26 mouse cellular contexts compared by ENCODE assay signal in genomic region chr11:88926566-88926965, GRCm38 (mm10). TPM values are rescaled to one million over a fixed set of nuclear protein-coding genes. Genes with fewer than 3 reads are reported as not detected.
DNase-seq lines count a peak whose midpoint lies in the region; ATAC-seq lines count a peak whose summit lies in the region.
"Had no signal": no experiment of that assay in that cellular context is flagged by ENCODE, and none has a peak within 500 bp of the region (broad histone marks: within the 10 kb centered on the region; RNA-seq: fewer than 3 reads in every experiment).

No protein-coding gene starts in this region.

- H3K9me3 ChIP-seq in kidney, embryonic 15.5 days (replicated peaks): no peaks in the 10 kb centered on the region
- H3K9me3 ChIP-seq: forebrain, embryonic 10.5 days; forebrain, embryonic 13.5 days; hindbrain, embryonic 13.5 days had no signal

- no peaks in the 10 kb centered on the region for H3K27me3 ChIP-seq in kidney, embryonic 15.5 days
- H3K27me3 ChIP-seq: forebrain, embryonic 13.5 days; hindbrain, embryonic 13.5 days had no signal

- WGBS in kidney, embryonic 15.5 days: 63% methylated on average over 5 of the region's 5 CpGs

- peaks cover 82% of the 10 kb centered on the region for H3K36me3 ChIP-seq in kidney, embryonic 15.5 days

- peak; percentile 64 for DNase-seq in kidney, adult 11 months
- DNase-seq in kidney, adult 9 months: peak; percentile 70
- DNase-seq in kidney, adult 18-20 months: no peak
- DNase-seq in kidney, postnatal 10 days: peak; percentile 40
- DNase-seq in kidney, postnatal 36 days: peak; percentile 59 to 76
- DNase-seq in right cerebral cortex, postnatal 10 days (ENCODE audit: low spot score in 2 of 2): no peak
- DNase-seq: adrenal gland, adult 8-10 months; adrenal gland, postnatal 25 days; cerebellum, adult 18-20 months; cerebellum, adult 9-10 months; cerebellum, postnatal 14 days; gastrocnemius, adult 2 months; gastrocnemius, postnatal 14 days; heart, adult 11 months had no signal

- no peaks in the 10 kb centered on the region for H3K4me1 ChIP-seq in kidney, embryonic 15.5 days
- H3K4me1 ChIP-seq: forebrain, embryonic 10.5 days; forebrain, embryonic 13.5 days; hindbrain, embryonic 13.5 days had no signal

- H3K27ac ChIP-seq in kidney, embryonic 15.5 days: no peak overlapping the region
- H3K27ac ChIP-seq: forebrain, embryonic 10.5 days; forebrain, embryonic 13.5 days; gastrocnemius, adult 2 months; hindbrain, embryonic 13.5 days had no signal

- H3K4me2 ChIP-seq in kidney, embryonic 15.5 days: no peak overlapping the region
- H3K4me2 ChIP-seq: forebrain, embryonic 13.5 days; heart, embryonic 11.5 days; hindbrain, embryonic 13.5 days had no signal

- ATAC-seq in kidney, embryonic 15.5 days (replicated peaks; ENCODE audit: low FRiP score): no peak
- ATAC-seq: activated CD4-positive, CD25-positive, alpha-beta regulatory T cell, adult 4 months; forebrain, embryonic 13.5 days; forebrain, embryonic 16.5 days had no signal

- no peak overlapping the region for H3K4me3 ChIP-seq in kidney, embryonic 15.5 days (replicated peaks)
- H3K4me3 ChIP-seq: forebrain, embryonic 10.5 days; forebrain, embryonic 13.5 days; gastrocnemius, adult 2 months; hindbrain, embryonic 13.5 days had no signal

- H3K9ac ChIP-seq in kidney, embryonic 15.5 days: no peak overlapping the region
- H3K9ac ChIP-seq: forebrain, embryonic 13.5 days; hindbrain, embryonic 13.5 days had no signal

RNA-seq across cellular contexts. Expression of gene Scpep1, which starts 28.7 kb away (rescaled TPM):
- 128 and 130 TPM in 2 replicates for polyA plus RNA-seq in kidney, embryonic 15.5 days (2015; fragmentation: Nextera tagmentation; extraction: Ambion mirVana)

RNA-seq across cellular contexts. Expression of gene Elobl, which starts 40.2 kb away (rescaled TPM):
- not detected in 2 replicates for polyA plus RNA-seq in kidney, embryonic 15.5 days (2015; fragmentation: Nextera tagmentation; extraction: Ambion mirVana)
- polyA plus RNA-seq: activated CD4-positive, CD25-positive, alpha-beta regulatory T cell, adult 4 months; brain, embryonic 14.5 days; embryonic facial prominence, embryonic 11.5 days; embryonic facial prominence, embryonic 14.5 days; forebrain, embryonic 10.5 days; forebrain, embryonic 13.5 days; forebrain, embryonic 16.5 days; heart, embryonic 11.5 days; heart, embryonic 14.5 days; heart, postnatal 0 days; hindbrain, embryonic 13.5 days had no signal

RNA-seq across cellular contexts. Expression of gene Coil, which starts 43.5 kb away (rescaled TPM):
- polyA plus RNA-seq in kidney, embryonic 15.5 days (2015; fragmentation: Nextera tagmentation; extraction: Ambion mirVana): 17.2 and 18.3 TPM in 2 replicates

Comparison
In these comparisons a context has a peak if more than half of its experiments do, and no peak if none do; other contexts are left out.
1. DNase-seq: peak in kidney, adult 11 months (single experiment), kidney, adult 9 months (single experiment), kidney, postnatal 10 days (single experiment) and kidney, postnatal 36 days (2 of 2); none in kidney, adult 18-20 months (single experiment) and right cerebral cortex, postnatal 10 days (0 of 2).